In genomic region chr3:90064383-90064782, GRCm38 (mm10) we compare ENCODE assay signal across 16 mouse cellular contexts. TPM values are rescaled to one million over a fixed set of nuclear protein-coding genes. Genes with fewer than 3 reads are reported as not detected.
DNase-seq lines count a peak whose midpoint lies in the region; TF ChIP-seq lines count a peak whose summit lies in the region.
"Had no signal": no experiment of that assay in that cellular context is flagged by ENCODE, and none has a peak within 500 bp of the region (broad histone marks: within the 10 kb centered on the region; RNA-seq: fewer than 3 reads in every experiment).

No protein-coding gene starts in this region.

- no peak overlapping the region for H3K4me3 ChIP-seq in gastrocnemius, adult 2 months
- H3K4me3 ChIP-seq in layer of hippocampus, adult 2 months: no peak overlapping the region
- H3K4me3 ChIP-seq: forebrain, embryonic 12.5 days; heart, embryonic 12.5 days; hindbrain, embryonic 12.5 days had no signal

- peak; percentile 18; the same call in 1 of the 2 replicates for TF ChIP-seq CTCF in gastrocnemius, adult 2 months (IDR thresholded peaks at IDR 0.05)
- TF ChIP-seq CTCF in layer of hippocampus, adult 2 months (conservative IDR thresholded peaks at IDR 0.05): peak; percentile 28

- intact Hi-C loops in gastrocnemius, adult 2 months (cut with DNase I): no loop called here

- H3K27ac ChIP-seq in gastrocnemius, adult 2 months: no peak overlapping the region
- H3K27ac ChIP-seq in layer of hippocampus, adult 2 months: no peak overlapping the region
- H3K27ac ChIP-seq: forebrain, embryonic 12.5 days; hindbrain, embryonic 12.5 days had no signal

- no peak for DNase-seq in gastrocnemius, adult 2 months
- DNase-seq in gastrocnemius, adult 18-20 months (ENCODE audit: low spot score): no peak
- no peak for DNase-seq in layer of hippocampus, adult 2 months (ENCODE audit: low spot score in 2 of 2)
- no peak for DNase-seq in layer of hippocampus, postnatal 36 days
- DNase-seq in 3T3-L1 (ENCODE audit: low read depth, low spot score) (peak; percentile 57), R1 (ENCODE audit: low read depth, low spot score) (peak; percentile 36)
- no peak for DNase-seq in frontal cortex, postnatal 36 days (ENCODE audit: low spot score in 2 of 2)
- DNase-seq in adrenal gland, adult 8-10 months: no peak
- DNase-seq: adrenal gland, postnatal 14 days; cerebellum, adult 2 months; cerebellum, postnatal 10 days; gastrocnemius, postnatal 10 days; kidney, adult 11 months had no signal

RNA-seq across cellular contexts. Expression of gene Tpm3, which starts 8.1 kb away (rescaled TPM):
- total RNA-seq in gastrocnemius, adult 2 months (2021): 1,000 to 10,000 TPM in 1 of 2 experiments, 100 to 1,000 TPM in 1; 428 to 1,099 TPM
- 100 to 1,000 TPM; 579 to 626 TPM for total RNA-seq in gastrocnemius, adult 18-20 months (2021)
- total RNA-seq in layer of hippocampus, adult 2 months (2021): 100 to 1,000 TPM; 177 to 183 TPM
- 100 to 1,000 TPM; 181 to 182 TPM for total RNA-seq in layer of hippocampus, postnatal 36 days (2021)
- 100 to 1,000 TPM; 162 to 262 (median 231) TPM for total RNA-seq in adrenal gland, adult 8-10 months (2022)

RNA-seq across cellular contexts. Expression of gene Ubap2l, which starts 12.0 kb away (rescaled TPM):
- 100 to 1,000 TPM in 1 of 2 experiments, 10 to 100 TPM in 1; 94.5 to 104 TPM for total RNA-seq in gastrocnemius, adult 2 months (2021)
- total RNA-seq in gastrocnemius, adult 18-20 months (2021): 10 to 100 TPM; 93.9 to 95.4 TPM
- 100 to 1,000 TPM; 173 to 179 TPM for total RNA-seq in layer of hippocampus, adult 2 months (2021)
- 100 to 1,000 TPM; 149 to 181 TPM for total RNA-seq in layer of hippocampus, postnatal 36 days (2021)
- total RNA-seq in adrenal gland, adult 8-10 months (2022): 100 to 1,000 TPM; 135 to 210 (median 161) TPM

RNA-seq across cellular contexts. Expression of gene 4933434E20Rik, which starts 12.9 kb away (rescaled TPM):
- total RNA-seq in gastrocnemius, adult 2 months (2021): 10 to 100 TPM; 82.0 to 93.3 TPM
- 10 to 100 TPM; 91.6 to 99.3 TPM for total RNA-seq in gastrocnemius, adult 18-20 months (2021)
- total RNA-seq in layer of hippocampus, adult 2 months (2021): 100 to 1,000 TPM in 1 of 2 experiments, 10 to 100 TPM in 1; 89.6 to 101 TPM
- total RNA-seq in layer of hippocampus, postnatal 36 days (2021): 10 to 100 TPM; 90.6 to 95.5 TPM
- total RNA-seq in adrenal gland, adult 8-10 months (2022): 100 to 1,000 TPM in 3 of 4 experiments, 10 to 100 TPM in 1; 88.7 to 119 (median 108) TPM

RNA-seq across cellular contexts. Expression of gene Nup210l, which starts 39.5 kb away (rescaled TPM):
- under 1 TPM; 0.05 to 0.11 TPM for total RNA-seq in gastrocnemius, adult 2 months (2021)
- under 1 TPM in 1 of 2 experiments, not detected in 1; 0.05 TPM for total RNA-seq in gastrocnemius, adult 18-20 months (2021)
- total RNA-seq in layer of hippocampus, adult 2 months (2021): under 1 TPM; 0.25 to 0.33 TPM
- under 1 TPM; 0.38 to 0.45 TPM for total RNA-seq in layer of hippocampus, postnatal 36 days (2021)
- 1 to 10 TPM in 1 of 4 experiments, under 1 TPM in 3; 0.35 to 1.1 (median 0.54) TPM for total RNA-seq in adrenal gland, adult 8-10 months (2022)

Comparison
In these comparisons a context has a peak if more than half of its experiments do, and no peak if none do; other contexts are left out.
1. DNase-seq: peak in 3T3-L1 (single experiment) and R1 (single experiment); none in gastrocnemius, adult 2 months (single experiment), gastrocnemius, adult 18-20 months (single experiment), layer of hippocampus, adult 2 months (0 of 2), layer of hippocampus, postnatal 36 days (0 of 2), frontal cortex, postnatal 36 days (0 of 2) and adrenal gland, adult 8-10 months (single experiment).